Mouse (Mus musculus) small intestine, adult 2 months (tissue): Measurements from ENCODE around the gene Sacs.

ENCODE experiments used
- CTCF ChIP-seq: fragments of 200-500 bp; IDR thresholded peaks from 2 replicates; pipeline ENCODE4 v1.5.1; 2012; ENCODE audit warnings: low read depth, mild to moderate bottlenecking, control low read depth, inconsistent platforms, low read length, moderate library complexity, mixed read lengths; ENCODE audit not compliant: insufficient replicate concordance, insufficient read length; ENCODE audit errors: extremely low read depth
- POLR2A ChIP-seq: fragments of 200-500 bp; IDR thresholded peaks from 2 replicates; pipeline ENCODE4 v1.6.1; 2012; ENCODE audit warnings: low read depth, mild to moderate bottlenecking, control low read depth, inconsistent platforms, low read length, moderate library complexity

DNA sequence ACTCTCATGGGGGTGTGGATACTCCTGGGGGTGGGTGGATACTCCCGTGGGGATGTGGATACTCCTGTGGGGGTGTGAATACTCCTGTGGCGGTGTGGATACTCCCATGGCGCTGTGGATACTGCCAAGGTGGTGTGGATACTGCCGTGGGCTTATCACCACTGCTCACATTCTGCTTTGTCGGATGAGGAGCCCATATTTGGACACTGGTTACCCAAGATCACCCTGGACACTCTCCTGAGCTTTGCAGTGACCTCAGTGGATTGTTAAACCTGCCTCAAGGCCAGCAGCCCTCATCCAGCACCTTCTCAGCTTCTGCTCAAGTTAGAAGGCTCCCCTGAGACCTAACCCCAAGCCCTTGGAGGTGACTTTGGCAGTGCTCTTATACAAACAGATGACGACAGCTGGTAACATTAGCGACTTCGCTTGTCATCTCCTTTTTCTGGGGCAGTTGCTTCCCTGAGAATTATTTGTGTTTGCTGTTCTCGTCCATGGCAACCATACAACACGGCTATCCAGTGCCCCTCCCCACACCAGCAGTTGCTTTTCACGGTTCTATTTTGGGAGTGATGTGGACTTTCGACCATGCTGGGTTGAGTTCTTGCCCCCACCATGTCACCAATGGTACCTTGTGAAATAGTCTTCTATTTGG lies 40.2 kb upstream of the Sacs start:
- no peak for TF ChIP-seq CTCF
- TF ChIP-seq POLR2A = no peak
